Mouse (Mus musculus): ENCODE data around the gene Gm10837.

The Gm10837 gene

GRCm38 (mm10) chr14:122476041-122476821 lies 14.2 kb upstream of the Gm10837 start:
- in situ Hi-C loops (cut with MboI; ENCODE audit: low pct_unique_long_range_greater_than_20kb in 1 of 2, low sequenced_read_pairs in 2 of 2, unreplicated experiment in 1 of 2): no loop called here

GRCm38 (mm10) chr14:122476822-122477215 lies 13.6 kb upstream of the Gm10837 start:
- in situ Hi-C loops (cut with MboI; ENCODE audit: low pct_unique_long_range_greater_than_20kb in 1 of 2, low sequenced_read_pairs in 2 of 2, unreplicated experiment in 1 of 2): no loop called here

- in situ Hi-C loops (cut with MboI; ENCODE audit: low pct_unique_long_range_greater_than_20kb in 1 of 2, low sequenced_read_pairs in 2 of 2, unreplicated experiment in 1 of 2): no loop called here
Measured at GRCm38 (mm10) chr14:122477261-122477671, 13.1 kb upstream of the Gm10837 start.

- in situ Hi-C loops (cut with MboI; ENCODE audit: low pct_unique_long_range_greater_than_20kb in 1 of 2, low sequenced_read_pairs in 2 of 2, unreplicated experiment in 1 of 2): no loop called here
Measured at GRCm38 (mm10) chr14:122477971-122478573, 12.3 kb upstream of the Gm10837 start.

GRCm38 (mm10) chr14:122478574-122479011 lies 11.8 kb upstream of the Gm10837 start:
- in situ Hi-C loops (cut with MboI; ENCODE audit: low pct_unique_long_range_greater_than_20kb in 1 of 2, low sequenced_read_pairs in 2 of 2, unreplicated experiment in 1 of 2): no loop called here

GRCm38 (mm10) chr14:122479461-122480109 lies 10.8 kb upstream of the Gm10837 start:
- in situ Hi-C loops (cut with MboI; ENCODE audit: low pct_unique_long_range_greater_than_20kb in 1 of 2, low sequenced_read_pairs in 2 of 2, unreplicated experiment in 1 of 2): no loop called here

- in situ Hi-C loops (cut with MboI; ENCODE audit: low pct_unique_long_range_greater_than_20kb in 1 of 2, low sequenced_read_pairs in 2 of 2, unreplicated experiment in 1 of 2): no loop called here
Measured at GRCm38 (mm10) chr14:122480355-122480754, 10.0 kb upstream of the Gm10837 start.

GRCm38 (mm10) chr14:122481181-122481580 lies 9.2 kb upstream of the Gm10837 start:
- in situ Hi-C loops (cut with MboI; ENCODE audit: low pct_unique_long_range_greater_than_20kb in 1 of 2, low sequenced_read_pairs in 2 of 2, unreplicated experiment in 1 of 2): no loop called here

GRCm38 (mm10) chr14:122482081-122483023 lies 8.0 kb upstream of the Gm10837 start:
- in situ Hi-C loops (cut with MboI; ENCODE audit: low pct_unique_long_range_greater_than_20kb in 1 of 2, low sequenced_read_pairs in 2 of 2, unreplicated experiment in 1 of 2): no loop called here

- in situ Hi-C loops (cut with MboI; ENCODE audit: low pct_unique_long_range_greater_than_20kb in 1 of 2, low sequenced_read_pairs in 2 of 2, unreplicated experiment in 1 of 2): no loop called here
Measured at GRCm38 (mm10) chr14:122483024-122483385, 7.4 kb upstream of the Gm10837 start.

GRCm38 (mm10) chr14:122483556-122484421 lies 6.6 kb upstream of the Gm10837 start:
- in situ Hi-C loops (cut with MboI; ENCODE audit: low pct_unique_long_range_greater_than_20kb in 1 of 2, low sequenced_read_pairs in 2 of 2, unreplicated experiment in 1 of 2): no loop called here

- in situ Hi-C loops (cut with MboI; ENCODE audit: low pct_unique_long_range_greater_than_20kb in 1 of 2, low sequenced_read_pairs in 2 of 2, unreplicated experiment in 1 of 2): no loop called here
Measured at GRCm38 (mm10) chr14:122484458-122484843, 5.9 kb upstream of the Gm10837 start.

- in situ Hi-C loops (cut with MboI; ENCODE audit: low pct_unique_long_range_greater_than_20kb in 1 of 2, low sequenced_read_pairs in 2 of 2, unreplicated experiment in 1 of 2): no loop called here
Measured at GRCm38 (mm10) chr14:122484844-122485551, 5.4 kb upstream of the Gm10837 start.

GRCm38 (mm10) chr14:122485635-122486181 lies 4.7 kb upstream of the Gm10837 start:
- in situ Hi-C loops (cut with MboI; ENCODE audit: low pct_unique_long_range_greater_than_20kb in 1 of 2, low sequenced_read_pairs in 2 of 2, unreplicated experiment in 1 of 2): no loop called here

- in situ Hi-C loops (cut with MboI; ENCODE audit: low pct_unique_long_range_greater_than_20kb in 1 of 2, low sequenced_read_pairs in 2 of 2, unreplicated experiment in 1 of 2): no loop called here
Measured at GRCm38 (mm10) chr14:122486611-122487010, 3.8 kb upstream of the Gm10837 start.

- in situ Hi-C loops (cut with MboI; ENCODE audit: low pct_unique_long_range_greater_than_20kb in 1 of 2, low sequenced_read_pairs in 2 of 2, unreplicated experiment in 1 of 2): no loop called here
Measured at GRCm38 (mm10) chr14:122487366-122487765, 3.0 kb upstream of the Gm10837 start.

- in situ Hi-C loops (cut with MboI; ENCODE audit: low pct_unique_long_range_greater_than_20kb in 1 of 2, low sequenced_read_pairs in 2 of 2, unreplicated experiment in 1 of 2): no loop called here
Measured at GRCm38 (mm10) chr14:122489041-122489440, 1.3 kb upstream of the Gm10837 start.

All from mouse embryonic stem cell (cell line).